ENCODE assay signal across 11 mouse cellular contexts in the genomic region with DNA sequence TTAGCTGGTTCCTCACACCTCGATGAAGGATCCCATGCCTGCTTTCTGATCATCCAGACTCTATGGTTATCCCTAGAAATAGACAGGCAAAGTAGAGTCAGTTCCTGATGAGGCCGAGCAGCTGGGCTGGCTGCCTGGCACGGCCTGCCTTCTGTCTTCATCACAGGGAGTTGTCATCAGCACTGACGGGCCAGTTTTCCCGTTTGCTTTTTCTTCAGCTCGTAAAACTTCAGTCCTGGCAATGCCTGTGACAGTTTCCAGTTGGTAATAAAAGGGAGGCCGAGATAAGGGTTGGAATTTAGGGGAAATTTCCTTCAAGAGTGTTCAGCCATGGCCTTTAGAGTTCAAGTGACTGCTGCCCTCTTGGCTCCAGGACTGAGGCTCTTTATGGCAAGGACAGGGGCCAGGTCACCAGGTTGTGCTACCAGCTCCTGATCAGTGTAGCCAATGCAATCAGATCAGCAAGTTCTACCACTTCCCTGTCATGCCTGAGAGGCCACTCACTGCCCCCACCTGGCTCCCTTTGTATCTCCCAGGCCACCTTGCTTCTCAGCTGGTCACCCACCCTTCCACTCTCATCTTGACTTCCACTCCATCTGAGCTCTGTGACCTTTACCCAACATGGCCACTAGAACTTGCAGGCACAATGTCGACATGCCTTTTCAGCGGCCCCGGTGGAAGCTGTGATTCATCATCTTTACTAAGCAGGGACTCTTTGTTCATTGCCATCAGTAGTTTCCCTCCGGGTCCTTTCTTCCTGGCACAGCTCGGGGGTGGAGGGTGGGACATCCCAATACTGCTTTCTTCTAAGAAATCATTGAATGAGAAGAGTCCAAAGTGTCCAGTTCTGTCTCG. TPM values are rescaled to one million over a fixed set of nuclear protein-coding genes. Genes with fewer than 3 reads are reported as not detected.
A peak's percentile ranks its signal among the peaks of the same experiment; 100 is the strongest.
DNase-seq lines count a peak whose midpoint lies in the region; ATAC-seq lines count a peak whose summit lies in the region.
"Had no signal": no experiment of that assay in that cellular context is flagged by ENCODE, and none has a peak within 500 bp of the region (broad histone marks: within the 10 kb centered on the region; RNA-seq: fewer than 3 reads in every experiment).

No protein-coding gene starts in this region.

- no peaks in the 10 kb centered on the region for H3K27me3 ChIP-seq in intestine, embryonic 15.5 days (replicated peaks)
- H3K27me3 ChIP-seq in intestine, embryonic 16.5 days (replicated peaks; ENCODE audit: control insufficient read depth, insufficient read depth, low read length), result no peaks in the 10 kb centered on the region
- no peaks in the 10 kb centered on the region for H3K27me3 ChIP-seq in heart, embryonic 10.5 days (ENCODE audit: insufficient read depth, poor library complexity, severe bottlenecking)
- H3K27me3 ChIP-seq in kidney, embryonic 16.5 days (ENCODE audit: insufficient read depth, low read length), result no peaks in the 10 kb centered on the region
- H3K27me3 ChIP-seq in hindbrain, embryonic 12.5 days, result no peaks in the 10 kb centered on the region
- H3K27me3 ChIP-seq: stomach, embryonic 15.5 days had no signal

- no peak overlapping the region for H3K4me3 ChIP-seq in intestine, embryonic 15.5 days (replicated peaks)
- H3K4me3 ChIP-seq in intestine, embryonic 16.5 days (ENCODE audit: low read length), result no peak overlapping the region
- H3K4me3 ChIP-seq in heart, embryonic 10.5 days, result no peak overlapping the region
- no peak overlapping the region for H3K4me3 ChIP-seq in kidney, embryonic 16.5 days (ENCODE audit: low read length)
- H3K4me3 ChIP-seq in hindbrain, embryonic 12.5 days, result no peak overlapping the region
- H3K4me3 ChIP-seq: stomach, embryonic 15.5 days had no signal

- ATAC-seq in intestine, embryonic 15.5 days, result peak; percentile 44
- no peak for ATAC-seq in intestine, embryonic 16.5 days
- peak; percentile 61; the same call in 1 of the 2 replicates for ATAC-seq in kidney, embryonic 16.5 days (ENCODE audit: low FRiP score, low TSS enrichment)
- no peak for ATAC-seq in hindbrain, embryonic 12.5 days (ENCODE audit: low FRiP score)

- H3K4me2 ChIP-seq in intestine, embryonic 15.5 days (replicated peaks), result no peak overlapping the region
- H3K4me2 ChIP-seq in intestine, embryonic 16.5 days (ENCODE audit: low read depth, low read length), result no peak overlapping the region
- no peak overlapping the region for H3K4me2 ChIP-seq in kidney, embryonic 16.5 days (replicated peaks; ENCODE audit: low read depth, low read length)
- no peak overlapping the region for H3K4me2 ChIP-seq in hindbrain, embryonic 12.5 days (replicated peaks)
- H3K4me2 ChIP-seq: stomach, embryonic 15.5 days had no signal

- 52% methylated on average over 13 of the region's 13 CpGs for WGBS in intestine, embryonic 15.5 days
- 48% methylated on average over 13 of the region's 13 CpGs for WGBS in intestine, embryonic 16.5 days
- WGBS in heart, embryonic 10.5 days, result 36% methylated on average over 13 of the region's 13 CpGs
- WGBS in kidney, embryonic 16.5 days, result 48% methylated on average over 13 of the region's 13 CpGs
- 85% methylated on average over 13 of the region's 13 CpGs for WGBS in hindbrain, embryonic 12.5 days

- DNase-seq in heart, embryonic 10.5 days (ENCODE audit: low spot score), result peak; percentile 91
- peak; percentile 69 for DNase-seq in lung, postnatal 36 days
- no peak for DNase-seq in left cerebral cortex, adult 11 months (ENCODE audit: low spot score)
- DNase-seq in ovary, postnatal 14 days (ENCODE audit: low spot score), result no peak
- DNase-seq: cerebellum, adult 11 months; retina, postnatal 1 day had no signal

- H3K36me3 ChIP-seq in intestine, embryonic 15.5 days, result no peaks in the 10 kb centered on the region
- no peaks in the 10 kb centered on the region for H3K36me3 ChIP-seq in intestine, embryonic 16.5 days (ENCODE audit: control insufficient read depth, insufficient read depth, low read length)
- no peaks in the 10 kb centered on the region for H3K36me3 ChIP-seq in heart, embryonic 10.5 days
- H3K36me3 ChIP-seq in kidney, embryonic 16.5 days (ENCODE audit: insufficient read depth, low read length), result no peaks in the 10 kb centered on the region
- no peaks in the 10 kb centered on the region for H3K36me3 ChIP-seq in hindbrain, embryonic 12.5 days
- H3K36me3 ChIP-seq: stomach, embryonic 15.5 days had no signal

- H3K9me3 ChIP-seq in intestine, embryonic 15.5 days, result no peaks in the 10 kb centered on the region
- H3K9me3 ChIP-seq in intestine, embryonic 16.5 days (ENCODE audit: control insufficient read depth, low read length), result no peaks in the 10 kb centered on the region
- H3K9me3 ChIP-seq in heart, embryonic 10.5 days, result no peaks in the 10 kb centered on the region
- no peaks in the 10 kb centered on the region for H3K9me3 ChIP-seq in kidney, embryonic 16.5 days (ENCODE audit: low read length)
- no peaks in the 10 kb centered on the region for H3K9me3 ChIP-seq in hindbrain, embryonic 12.5 days (replicated peaks)
- H3K9me3 ChIP-seq: stomach, embryonic 15.5 days had no signal

- H3K4me1 ChIP-seq in intestine, embryonic 15.5 days (replicated peaks), result no peaks in the 10 kb centered on the region
- H3K4me1 ChIP-seq in intestine, embryonic 16.5 days (ENCODE audit: control insufficient read depth, insufficient read depth, low read length), result peaks cover 2% of the 10 kb centered on the region
- H3K4me1 ChIP-seq in heart, embryonic 10.5 days, result peaks cover 16% of the 10 kb centered on the region
- H3K4me1 ChIP-seq in kidney, embryonic 16.5 days (ENCODE audit: insufficient read depth, low read length), result no peaks in the 10 kb centered on the region; the same call in 1 of the 2 replicates
- no peaks in the 10 kb centered on the region for H3K4me1 ChIP-seq in hindbrain, embryonic 12.5 days
- H3K4me1 ChIP-seq: stomach, embryonic 15.5 days had no signal

- H3K9ac ChIP-seq in intestine, embryonic 15.5 days, result no peak overlapping the region
- H3K9ac ChIP-seq in intestine, embryonic 16.5 days (ENCODE audit: low read depth, low read length), result no peak overlapping the region
- no peak overlapping the region for H3K9ac ChIP-seq in kidney, embryonic 16.5 days (replicated peaks; ENCODE audit: low read length)
- no peak overlapping the region for H3K9ac ChIP-seq in hindbrain, embryonic 12.5 days
- H3K9ac ChIP-seq: stomach, embryonic 15.5 days had no signal

- no peak overlapping the region for H3K27ac ChIP-seq in intestine, embryonic 15.5 days
- no peak overlapping the region for H3K27ac ChIP-seq in intestine, embryonic 16.5 days (ENCODE audit: low read length)
- H3K27ac ChIP-seq in heart, embryonic 10.5 days, result peak overlapping the region; percentile 73
- no peak overlapping the region for H3K27ac ChIP-seq in kidney, embryonic 16.5 days (ENCODE audit: low read length)
- no peak overlapping the region for H3K27ac ChIP-seq in hindbrain, embryonic 12.5 days
- H3K27ac ChIP-seq: stomach, embryonic 15.5 days had no signal

RNA-seq across cellular contexts. Expression of gene Abca4, which starts 20.5 kb away (rescaled TPM):
- polyA plus RNA-seq in intestine, embryonic 15.5 days (2015; fragmentation: Nextera tagmentation; extraction: Ambion mirVana), result 0.86 and 1.1 TPM in 2 replicates
- polyA plus RNA-seq in intestine, embryonic 16.5 days (2015; fragmentation: Nextera tagmentation; extraction: Ambion mirVana), result 0.70 and 0.83 TPM in 2 replicates
- polyA plus RNA-seq in heart, embryonic 10.5 days (2016; fragmentation: Nextera tagmentation; extraction: Ambion mirVana), result 7.1 and 8.5 TPM in 2 replicates
- polyA plus RNA-seq in kidney, embryonic 16.5 days (2015; fragmentation: Nextera tagmentation; extraction: Ambion mirVana), result 0.73 and 1.4 TPM in 2 replicates
- 2.6 and 2.7 TPM in 2 replicates for polyA plus RNA-seq in hindbrain, embryonic 12.5 days (2016; fragmentation: Nextera tagmentation; extraction: Ambion mirVana)

Comparison
In these comparisons a context has a peak if more than half of its experiments do, and no peak if none do; other contexts are left out.
1. ATAC-seq: peak in intestine, embryonic 15.5 days (single experiment) and kidney, embryonic 16.5 days (single experiment); none in intestine, embryonic 16.5 days (single experiment) and hindbrain, embryonic 12.5 days (single experiment).
2. DNase-seq: peak in heart, embryonic 10.5 days (single experiment) and lung, postnatal 36 days (single experiment); none in left cerebral cortex, adult 11 months (single experiment) and ovary, postnatal 14 days (single experiment).